Mouse (Mus musculus) heart, embryonic 13.5 days (tissue): ENCODE measurements around the gene Gm5431. TPM values are rescaled to one million over a fixed set of nuclear protein-coding genes. Genes with fewer than 3 reads are reported as not detected.
"Not testable (repeated sequence)": the region's sequence is repeated elsewhere in the genome, so short reads cannot be mapped to it uniquely, and the experiment has no call there.

Source experiments
- ATAC-seq: fragments of 200-750 bp; cut with Nextera tagmentation; 2 replicates; pipeline ENCODE4 v1.8.0; 2017; ENCODE audit warnings: moderate TSS enrichment; ENCODE audit not compliant: insufficient number of reproducible peaks, low FRiP score, low TSS enrichment; ENCODE audit errors: extremely low read depth
- H3K27ac ChIP-seq: fragments of 300-500 bp; sonication (generic); replicated peaks from 2 replicates; pipeline ENCODE4 v1.5.1; 2015; ENCODE audit warnings: moderate library complexity, mild to moderate bottlenecking, inconsistent platforms
- H3K27me3 ChIP-seq: fragments of 300-500 bp; sonication (generic); replicated peaks from 2 replicates; pipeline ENCODE4 v1.6.1; 2015; ENCODE audit warnings: mild to moderate bottlenecking, inconsistent platforms
- H3K36me3 ChIP-seq: fragments of 300-500 bp; sonication (generic); 2 replicates; pipeline ENCODE4 v1.6.1; 2015; ENCODE audit warnings: mild to moderate bottlenecking, inconsistent platforms
- H3K4me1 ChIP-seq: fragments of 300-500 bp; sonication (generic); 2 replicates; pipeline ENCODE4 v1.6.1; 2015; ENCODE audit warnings: inconsistent platforms
- H3K4me2 ChIP-seq: fragments of 300-500 bp; sonication (generic); 2 replicates; pipeline ENCODE4 v1.6.1; 2015; ENCODE audit warnings: inconsistent platforms, mild to moderate bottlenecking, moderate library complexity
- H3K4me3 ChIP-seq: fragments of 300-500 bp; sonication (generic); 2 replicates; pipeline ENCODE4 v1.5.1; 2015; ENCODE audit warnings: moderate library complexity, mild to moderate bottlenecking, inconsistent platforms
- H3K9ac ChIP-seq: fragments of 300-500 bp; sonication (generic); 2 replicates; pipeline ENCODE4 v1.6.1; 2015; ENCODE audit warnings: inconsistent platforms, mild to moderate bottlenecking, moderate library complexity
- H3K9me3 ChIP-seq: fragments of 300-500 bp; sonication (generic); 2 replicates; pipeline ENCODE4 v1.6.1; 2016; ENCODE audit warnings: inconsistent platforms
- WGBS: fragments of 180-500 bp; shearing (Covaris S2); methylation state at CpG from one replicate; pipeline ENCODE4 v1.1.7; 2015; ENCODE audit warnings: mixed read lengths; 5-methylcytosine and 5-hydroxymethylcytosine counted together
- polyA plus RNA-seq: library from polyadenylated mRNA; unstranded; fragments of >200 nt; fragmentation: Nextera tagmentation; extraction: Ambion mirVana; gene quantifications from 2 replicates; pipeline ENCODE4 v1.2.1, GENCODE M21; 2015

Gene Gm5431
- 0.17 and 0.22 TPM in 2 replicates for polyA plus RNA-seq

DNA sequence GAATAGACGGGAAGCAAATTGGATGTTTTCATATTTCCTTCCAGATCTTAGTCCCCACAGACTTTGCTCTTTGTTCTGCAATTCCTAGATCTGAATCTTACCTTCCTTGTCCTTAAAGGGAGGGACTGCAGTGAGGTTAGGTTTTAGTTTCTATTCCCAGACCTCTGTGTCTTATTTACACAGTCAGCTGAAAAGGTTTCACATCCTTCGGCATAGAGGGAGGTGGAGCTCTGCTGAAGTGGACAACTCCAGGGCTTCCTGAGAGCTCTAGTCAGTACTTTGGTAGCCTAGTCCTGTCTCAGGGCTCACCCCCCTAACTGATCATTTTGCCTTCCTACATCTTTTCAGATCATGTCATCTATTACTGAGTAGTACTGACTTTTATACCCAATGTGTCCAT, at the start of gene Gm5431:
Gm5431 (minus strand) TSS at position 194 of the 400 bp plus-strand sequence.
- Histone ChIP-seq H3K4me3 (no peak within 1 kb of the TSS), H3K36me3 (no peaks in the 10 kb centered on the region), H3K4me1 (no peaks in the 10 kb centered on the region), H3K27ac (no peak within 1 kb of the TSS), H3K9ac (no peak within 1 kb of the TSS), H3K27me3 (no peaks in the 10 kb centered on the region), H3K4me2 (no peak within 1 kb of the TSS), H3K9me3 (no peaks in the 10 kb centered on the region)
- 56% methylated on average over 2 of the region's 2 CpGs for WGBS
- ATAC-seq, result no peak

DNA sequence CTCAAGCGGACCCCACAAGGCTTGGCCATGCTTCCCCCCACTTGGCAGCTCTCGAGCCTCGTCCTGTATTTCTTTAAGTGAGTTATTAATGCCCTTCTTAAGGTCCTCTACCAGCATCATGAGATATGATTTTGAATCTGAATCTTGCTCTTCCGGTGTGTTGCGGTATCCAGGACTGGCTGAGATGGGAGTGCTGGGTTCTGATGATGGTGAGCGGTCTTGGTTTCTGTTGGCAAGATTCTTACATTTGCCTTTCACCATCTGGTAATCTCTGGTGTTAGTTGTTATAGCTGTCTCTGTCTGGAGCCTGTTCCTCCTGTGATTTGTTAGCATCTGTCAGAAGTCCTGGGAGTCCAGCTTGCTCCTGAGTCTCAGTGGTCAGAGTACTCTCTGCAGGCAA, 44.1 kb upstream of the Gm5431 start, which contains the start of gene Psme2b:
Psme2b (minus strand) TSS at position 101 of the 400 bp plus-strand sequence.
- not testable (repeated sequence) for H3K36me3 ChIP-seq, H3K9ac ChIP-seq, H3K4me2 ChIP-seq, ATAC-seq, H3K9me3 ChIP-seq, H3K27ac ChIP-seq, H3K27me3 ChIP-seq, H3K4me1 ChIP-seq, H3K4me3 ChIP-seq
- 87% methylated on average over 6 of the region's 6 CpGs for WGBS

DNA sequence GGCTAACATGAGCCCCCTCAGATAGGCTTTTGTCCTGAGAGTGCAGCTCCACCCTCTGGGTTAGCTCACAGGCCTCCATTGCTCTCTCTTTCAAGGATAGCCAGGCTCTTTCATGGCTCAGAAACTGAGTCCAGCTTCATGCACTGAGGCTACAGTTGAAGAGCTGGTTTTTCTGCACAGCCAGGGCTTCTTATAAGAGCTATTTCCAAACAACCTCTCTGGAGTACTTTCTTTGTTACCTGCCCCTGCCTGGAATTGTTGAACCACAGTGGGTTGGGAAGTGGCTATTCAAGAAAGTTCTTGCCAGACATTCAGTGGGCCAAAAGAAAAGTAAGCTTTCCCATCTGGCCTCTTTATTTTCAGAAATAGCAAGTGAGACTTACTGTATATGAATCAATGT, 37.3 kb upstream of the Gm5431 start:
- H3K27ac ChIP-seq, ATAC-seq, H3K9me3 ChIP-seq: not testable (repeated sequence)

DNA sequence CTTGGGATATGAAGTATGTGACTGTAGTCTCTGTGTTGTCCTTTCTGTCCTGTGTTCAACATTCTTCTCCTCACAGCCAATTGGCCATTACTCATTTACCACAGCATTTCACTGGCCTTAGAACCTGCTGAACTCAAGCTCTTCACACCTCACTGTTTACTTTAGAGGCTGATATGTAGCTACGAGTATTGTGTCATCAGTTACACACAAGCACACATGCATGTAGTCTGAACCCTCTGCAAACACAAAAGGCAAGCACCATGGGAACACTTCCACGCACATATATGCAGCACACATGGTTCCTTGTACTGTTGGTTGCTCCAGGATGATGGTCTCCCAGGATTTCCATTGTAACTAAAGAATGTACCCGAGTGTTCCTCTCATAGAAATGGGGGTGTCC, 33.3 kb upstream of the Gm5431 start:
- not testable (repeated sequence) for H3K9me3 ChIP-seq, H3K27me3 ChIP-seq, H3K4me3 ChIP-seq, ATAC-seq, H3K4me2 ChIP-seq, H3K9ac ChIP-seq, H3K4me1 ChIP-seq, H3K36me3 ChIP-seq, H3K27ac ChIP-seq
- no CpG with 5 or more reads among the region's 3 CpGs for WGBS

More for the DNA sequence above, 37.3 kb upstream of the Gm5431 start:
- H3K4me2 ChIP-seq, H3K36me3 ChIP-seq, H3K4me1 ChIP-seq, H3K9ac ChIP-seq, H3K4me3 ChIP-seq, H3K27me3 ChIP-seq: not testable (repeated sequence)

DNA sequence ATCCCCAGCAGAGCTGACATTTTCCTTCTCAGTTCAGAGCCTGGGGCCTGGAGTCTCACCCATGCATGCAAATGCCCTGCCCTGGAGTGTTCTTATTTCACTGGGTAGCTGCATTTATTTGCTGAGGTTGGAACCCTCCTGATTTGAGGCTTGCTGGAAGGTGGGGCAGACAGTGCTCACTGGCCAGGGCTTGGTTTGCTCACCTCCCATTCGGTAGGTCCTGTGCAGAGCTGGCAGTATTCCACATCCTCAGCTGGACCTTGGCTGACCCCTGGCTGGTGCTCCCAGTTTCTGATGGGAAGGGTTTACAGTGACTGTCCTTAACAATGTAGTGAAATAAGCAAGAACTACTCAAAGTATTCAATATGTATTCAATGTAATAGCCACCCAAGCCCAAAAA, 31.9 kb upstream of the Gm5431 start:
- 24% methylated on average over 1 of the region's 1 CpGs for WGBS
- not testable (repeated sequence) for H3K4me2 ChIP-seq, H3K27me3 ChIP-seq, H3K36me3 ChIP-seq, H3K4me1 ChIP-seq, H3K9me3 ChIP-seq, ATAC-seq, H3K27ac ChIP-seq, H3K9ac ChIP-seq, H3K4me3 ChIP-seq

DNA sequence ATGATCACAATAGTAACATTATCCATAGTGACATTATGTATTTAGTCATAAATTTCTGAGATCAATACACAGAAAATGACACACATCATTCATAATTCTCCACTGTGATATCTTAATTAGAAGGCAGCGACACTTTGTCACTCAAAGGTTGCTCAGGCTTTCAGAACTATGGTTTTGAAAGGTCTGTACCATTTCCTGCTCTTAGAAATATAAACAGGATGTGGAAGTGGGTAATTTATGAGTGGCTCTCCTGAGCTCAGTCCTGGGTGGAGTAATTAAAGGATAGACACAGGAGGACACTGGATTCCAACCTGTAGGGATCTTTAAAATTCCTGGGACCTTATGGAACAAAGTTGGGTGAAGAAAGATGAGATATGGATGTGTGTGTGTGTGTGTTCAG, 31.4 kb upstream of the Gm5431 start:
- WGBS, result 74% methylated on average over 1 of the region's 1 CpGs
- not testable (repeated sequence) for ATAC-seq, H3K4me2 ChIP-seq, H3K9me3 ChIP-seq, H3K4me3 ChIP-seq, H3K36me3 ChIP-seq, H3K27me3 ChIP-seq, H3K27ac ChIP-seq, H3K9ac ChIP-seq, H3K4me1 ChIP-seq

DNA sequence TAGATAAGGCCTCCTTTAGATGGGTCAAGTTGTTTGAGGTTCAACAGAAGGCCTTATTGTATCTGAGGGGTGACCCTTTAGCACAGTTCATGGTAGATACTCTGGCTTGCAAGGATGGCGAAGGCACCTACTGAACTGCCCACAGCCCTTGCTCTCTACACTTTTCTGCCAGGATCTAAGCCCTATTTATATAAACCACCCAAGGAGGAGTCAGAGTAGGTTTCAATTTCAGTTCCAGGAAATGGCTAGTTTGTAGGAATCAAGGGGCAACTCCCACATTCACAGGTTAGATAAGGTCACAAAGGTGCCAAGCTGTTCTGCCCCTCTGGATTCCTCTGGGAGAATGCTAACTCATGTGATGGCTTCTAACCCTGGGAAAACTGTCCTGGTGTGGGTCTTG, 26.1 kb upstream of the Gm5431 start:
- not testable (repeated sequence) for ATAC-seq, H3K27ac ChIP-seq, H3K4me1 ChIP-seq, H3K36me3 ChIP-seq, H3K9ac ChIP-seq, H3K4me3 ChIP-seq, H3K4me2 ChIP-seq, H3K27me3 ChIP-seq, H3K9me3 ChIP-seq
- 91% methylated on average over 1 of the region's 1 CpGs for WGBS

DNA sequence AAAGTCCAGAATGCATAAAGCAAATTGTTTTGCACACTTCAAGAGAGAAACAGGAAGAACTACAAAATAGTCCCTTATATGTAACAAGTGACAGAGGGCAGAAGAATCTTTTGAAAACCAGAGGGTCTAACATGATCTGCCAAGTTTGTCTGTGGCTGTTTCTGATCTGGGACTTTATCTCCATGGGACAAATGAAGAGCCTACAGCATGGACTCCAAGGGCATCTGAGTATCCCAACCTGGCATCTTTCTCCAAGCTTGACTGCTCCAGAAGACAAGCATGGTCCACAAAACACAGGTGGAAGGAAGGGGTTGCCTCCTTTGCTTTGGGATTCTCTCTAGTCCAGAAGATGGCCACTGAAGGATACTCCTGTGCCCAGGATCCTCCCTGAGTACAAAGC, 24.4 kb upstream of the Gm5431 start:
- not testable (repeated sequence) for H3K9ac ChIP-seq, H3K36me3 ChIP-seq, H3K4me2 ChIP-seq, ATAC-seq, H3K4me3 ChIP-seq, H3K27ac ChIP-seq, H3K27me3 ChIP-seq, H3K9me3 ChIP-seq, H3K4me1 ChIP-seq

DNA sequence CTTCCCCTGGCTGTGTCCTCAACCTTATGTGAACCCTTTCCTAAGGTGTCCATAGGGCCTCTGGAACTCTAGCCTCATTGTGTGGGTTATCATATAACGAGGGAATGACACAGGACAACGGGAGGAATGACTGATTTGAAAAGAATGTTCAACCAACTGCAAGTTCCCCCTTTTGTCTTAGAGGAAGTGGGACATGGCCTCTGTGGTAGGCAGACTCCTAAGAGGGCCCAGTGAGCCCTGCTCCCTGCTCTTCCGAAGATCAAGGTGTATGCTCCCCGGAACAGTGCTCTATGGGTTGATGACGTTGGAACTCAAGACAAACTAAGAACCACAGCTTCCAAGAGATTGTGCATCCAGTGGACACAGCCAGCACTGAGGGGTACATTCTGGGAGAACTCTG, 21.8 kb upstream of the Gm5431 start:
- not testable (repeated sequence) for H3K4me1 ChIP-seq, H3K27me3 ChIP-seq, H3K9me3 ChIP-seq, H3K9ac ChIP-seq, H3K27ac ChIP-seq, H3K4me2 ChIP-seq, H3K36me3 ChIP-seq, H3K4me3 ChIP-seq, ATAC-seq
- WGBS, result 65% methylated on average over 5 of the region's 5 CpGs

DNA sequence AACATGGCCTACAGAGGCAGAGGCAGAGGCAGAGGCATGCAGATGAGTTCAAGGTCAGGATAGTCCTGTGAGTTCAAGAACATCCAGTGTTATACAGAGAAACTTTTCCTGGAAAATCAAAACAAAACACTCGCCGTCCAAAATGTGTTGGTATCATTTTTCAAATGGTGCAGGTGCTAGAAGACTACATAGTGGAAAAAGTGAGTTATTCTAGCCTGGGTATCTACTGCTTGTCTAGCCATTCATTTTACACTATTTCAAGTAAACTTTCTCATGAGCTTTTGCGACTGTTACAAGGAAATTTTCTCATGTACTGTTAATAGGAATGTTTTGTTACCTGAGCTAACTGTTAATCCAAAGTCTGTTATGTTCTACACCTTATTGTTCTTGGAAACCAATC, 16.4 kb upstream of the Gm5431 start:
- no peaks in the 10 kb centered on the region for H3K36me3 ChIP-seq
- WGBS, result 70% methylated on average over 3 of the region's 3 CpGs
- no peaks in the 10 kb centered on the region for H3K27me3 ChIP-seq
- H3K9ac ChIP-seq, result no peak overlapping the region
- no peak overlapping the region for H3K4me3 ChIP-seq
- H3K4me2 ChIP-seq, result no peak overlapping the region
- no peak for ATAC-seq
- no peaks in the 10 kb centered on the region for H3K4me1 ChIP-seq
- H3K27ac ChIP-seq, result no peak overlapping the region
- H3K9me3 ChIP-seq, result no peaks in the 10 kb centered on the region

DNA sequence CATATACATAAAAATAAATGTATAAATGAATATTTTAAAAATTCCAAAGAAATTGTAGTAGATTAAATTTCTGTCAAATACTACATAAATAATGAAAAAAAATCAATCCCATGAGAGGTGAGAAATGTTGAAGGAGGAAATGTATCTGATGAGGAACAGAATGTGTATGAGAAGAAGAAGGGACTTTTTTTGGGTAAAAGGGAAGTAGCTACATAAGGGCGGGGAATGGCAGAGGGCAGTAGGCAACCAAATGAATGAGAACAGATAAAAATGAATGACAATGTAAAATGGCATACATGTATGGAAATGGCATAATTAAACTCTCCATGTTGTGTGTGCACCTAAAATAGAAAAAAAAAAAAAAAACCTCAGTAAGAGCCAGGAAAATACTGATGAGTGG, 11.6 kb upstream of the Gm5431 start:
- 92% methylated on average over 1 of the region's 1 CpGs for WGBS
- no peaks in the 10 kb centered on the region for H3K4me1 ChIP-seq
- H3K36me3 ChIP-seq, result no peaks in the 10 kb centered on the region

DNA sequence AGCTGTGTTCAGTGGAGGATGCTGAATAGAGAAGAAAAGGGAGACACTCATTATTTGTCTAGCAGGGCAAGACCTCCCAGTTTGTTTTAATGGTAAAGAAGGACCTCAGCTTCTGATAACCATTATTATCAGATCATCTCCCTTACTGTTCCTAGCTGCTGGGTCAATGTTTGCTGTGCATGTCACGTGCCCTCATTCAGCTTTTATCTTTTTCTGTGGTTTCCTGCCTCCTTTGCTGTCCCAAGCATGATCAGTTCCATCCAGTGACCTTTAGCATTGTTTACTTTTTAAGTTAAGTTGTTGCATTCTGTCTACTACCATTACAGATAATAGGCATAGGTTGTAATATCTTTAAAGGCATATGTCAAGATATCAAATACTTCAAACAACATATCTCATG, 6.4 kb upstream of the Gm5431 start:
- no peak overlapping the region for H3K4me3 ChIP-seq
- H3K27me3 ChIP-seq, result no peaks in the 10 kb centered on the region
- H3K27ac ChIP-seq, result no peak overlapping the region
- no peak overlapping the region for H3K4me2 ChIP-seq
- ATAC-seq, result no peak
- H3K9me3 ChIP-seq, result no peaks in the 10 kb centered on the region
- WGBS, result 28% methylated on average over 1 of the region's 1 CpGs
- H3K9ac ChIP-seq, result no peak overlapping the region
- H3K4me1 ChIP-seq, result no peaks in the 10 kb centered on the region
- H3K36me3 ChIP-seq, result no peaks in the 10 kb centered on the region

More for the DNA sequence above, 11.6 kb upstream of the Gm5431 start:
- H3K9ac ChIP-seq, result no peak overlapping the region
- H3K4me3 ChIP-seq, result no peak overlapping the region
- ATAC-seq, result no peak
- H3K27ac ChIP-seq, result no peak overlapping the region
- no peaks in the 10 kb centered on the region for H3K27me3 ChIP-seq
- no peaks in the 10 kb centered on the region for H3K9me3 ChIP-seq
- no peak overlapping the region for H3K4me2 ChIP-seq

DNA sequence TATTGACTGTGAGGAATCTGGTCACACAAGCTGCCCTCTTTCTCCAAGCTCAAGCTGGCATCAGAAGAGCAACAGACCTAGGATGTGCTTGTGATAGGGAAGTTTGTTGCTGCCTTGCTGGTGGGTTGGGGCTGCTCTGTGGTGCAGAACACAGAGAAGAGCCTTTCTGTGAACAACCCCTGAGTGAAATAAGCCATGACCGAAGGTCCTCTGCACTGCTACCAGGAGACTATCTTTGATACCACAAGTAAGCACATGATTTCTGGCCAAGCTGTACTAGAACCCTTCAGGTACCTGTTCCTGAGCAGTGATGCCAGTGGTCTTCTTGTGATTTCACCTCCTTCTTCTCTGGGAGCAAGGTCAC, 465 bp downstream of the Gm5431 start:
- not testable (repeated sequence) for H3K9me3 ChIP-seq, ATAC-seq
- WGBS, result 78% methylated on average over 1 of the region's 1 CpGs

More for the DNA sequence above, 465 bp downstream of the Gm5431 start:
- H3K27me3 ChIP-seq, H3K27ac ChIP-seq, H3K4me1 ChIP-seq, H3K9ac ChIP-seq, H3K4me2 ChIP-seq, H3K4me3 ChIP-seq, H3K36me3 ChIP-seq: not testable (repeated sequence)
